Mouse (Mus musculus) adrenal gland, adult 8-10 months (tissue): Measurements from ENCODE around the gene Sdk2. TPM values are rescaled to one million over a fixed set of nuclear protein-coding genes. Genes with fewer than 3 reads are reported as not detected.

ENCODE experiments used
- DNase-seq: peaks from one replicate; pipeline ENCODE4 v3.0.0; 2022
- total RNA-seq, 4 experiments: library from RNA; stranded (reverse); gene quantifications; 2 replicates each; pipeline ENCODE4 v1.2.4; 2022

The Sdk2 gene
- total RNA-seq, 4 experiments from 2014 or later, result 1.9 to 5.5 (median 3.0) TPM

DNA sequence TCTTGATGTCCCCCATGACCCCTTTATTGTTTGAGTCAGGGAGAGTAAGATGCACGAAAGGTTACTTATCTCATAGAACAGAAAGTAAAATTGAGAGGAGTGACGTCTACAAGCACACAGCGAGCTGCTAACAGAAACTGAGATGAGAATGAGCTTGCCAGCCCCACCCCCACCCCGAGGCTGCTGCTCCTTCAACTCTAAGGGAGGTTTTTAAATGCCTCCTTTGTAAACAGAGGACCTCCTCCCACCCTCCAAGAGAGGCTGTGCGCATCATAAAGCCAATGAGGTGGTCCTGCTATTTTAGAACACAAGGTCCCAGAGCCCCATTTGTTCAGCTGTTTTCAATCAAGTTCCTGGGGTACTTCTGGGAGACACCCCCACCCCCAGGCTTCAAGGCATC, 303.4 kb downstream of the Sdk2 start:
- no peak for DNase-seq

DNA sequence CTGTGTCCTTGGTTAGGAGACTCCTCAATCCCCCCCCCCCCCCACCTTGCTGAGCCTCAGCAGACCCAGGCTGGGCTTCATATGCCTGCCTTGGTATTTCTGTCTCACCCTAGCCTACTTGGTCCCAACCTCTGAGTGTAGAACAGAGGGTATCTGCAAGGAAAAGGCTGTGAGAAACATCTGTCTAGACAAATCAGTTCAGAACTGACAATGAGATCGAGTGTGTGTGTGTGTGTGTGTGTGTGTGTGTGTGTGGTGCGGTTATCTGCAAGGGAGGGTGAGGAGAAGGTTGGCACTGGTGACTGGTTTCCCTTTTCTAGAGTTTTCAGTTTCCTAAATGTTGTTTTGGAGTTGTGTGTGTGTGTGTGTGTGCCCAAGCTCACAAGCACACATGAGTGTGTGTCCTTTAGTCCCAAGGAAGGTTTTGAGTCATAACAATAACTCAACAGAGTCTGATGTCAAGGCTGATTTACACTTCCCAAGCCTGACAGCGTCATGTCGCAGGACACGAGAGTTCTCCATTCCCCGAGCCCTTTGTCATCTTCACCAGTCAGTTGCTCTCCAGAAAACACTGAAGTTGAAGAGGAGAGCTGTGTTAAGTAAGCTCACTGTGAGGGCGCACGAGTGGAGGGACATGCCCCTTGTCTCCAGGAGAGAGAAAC, 304.6 kb downstream of the Sdk2 start:
- DNase-seq, result no peak

DNA sequence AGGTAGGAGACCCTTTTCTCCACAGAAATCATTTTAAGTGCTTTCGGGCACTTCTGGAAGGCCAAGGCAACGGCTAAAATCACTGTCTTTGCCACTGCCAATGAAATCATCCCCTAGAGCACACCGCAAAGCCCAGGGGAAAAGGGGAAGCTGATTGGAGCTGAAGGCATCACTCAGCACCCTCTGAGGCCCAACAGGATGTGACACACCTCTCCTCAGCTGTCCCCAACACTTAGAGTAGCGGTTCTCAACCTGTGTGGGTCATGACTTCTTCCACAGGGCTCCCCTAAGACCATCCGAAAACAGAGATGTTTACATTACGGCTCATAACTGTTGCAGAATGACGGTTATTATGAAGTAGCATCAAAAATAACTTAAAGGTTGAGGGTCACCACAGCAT, 305.2 kb downstream of the Sdk2 start:
- DNase-seq, result no peak

DNA sequence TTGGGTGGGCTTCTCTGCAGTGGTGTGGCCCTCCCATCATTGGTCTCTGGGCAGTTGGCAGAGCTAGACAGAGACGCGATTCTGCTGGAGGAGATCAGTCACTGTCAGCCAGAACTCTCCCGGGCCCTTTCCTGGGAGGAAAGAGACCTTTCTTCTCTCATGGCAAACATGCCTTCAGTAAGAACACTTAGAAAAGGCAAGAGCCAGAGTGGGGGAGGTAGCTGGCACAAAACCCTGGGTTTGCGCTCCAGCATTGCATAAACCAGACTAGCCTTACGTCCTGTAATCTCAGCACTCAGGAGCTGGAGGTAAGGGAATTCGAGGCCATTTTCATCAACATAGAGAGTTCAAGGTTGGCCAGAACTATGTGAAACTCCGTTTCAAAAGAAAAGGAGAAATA, 306.4 kb downstream of the Sdk2 start:
- DNase-seq, result peak; percentile 80

DNA sequence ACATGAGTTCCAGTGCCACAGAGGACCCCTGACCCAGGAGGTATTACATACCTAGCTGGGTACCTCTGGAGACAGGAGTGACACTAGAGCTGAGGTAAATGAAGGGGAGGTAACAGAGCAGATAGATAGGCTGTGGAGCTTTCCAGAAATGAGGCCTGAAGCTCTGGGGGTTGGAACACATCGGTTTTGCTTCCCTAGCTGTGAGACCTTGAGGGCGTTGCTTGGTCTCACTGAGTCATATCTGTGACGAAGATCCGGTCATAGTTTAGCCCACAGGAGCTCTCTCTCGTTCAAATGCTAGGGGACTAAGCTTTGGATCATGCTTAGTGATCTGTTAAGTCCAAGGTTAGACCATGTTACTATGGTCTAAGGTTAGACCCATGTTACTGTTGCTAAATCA, 308.0 kb downstream of the Sdk2 start:
- DNase-seq, result no peak

DNA sequence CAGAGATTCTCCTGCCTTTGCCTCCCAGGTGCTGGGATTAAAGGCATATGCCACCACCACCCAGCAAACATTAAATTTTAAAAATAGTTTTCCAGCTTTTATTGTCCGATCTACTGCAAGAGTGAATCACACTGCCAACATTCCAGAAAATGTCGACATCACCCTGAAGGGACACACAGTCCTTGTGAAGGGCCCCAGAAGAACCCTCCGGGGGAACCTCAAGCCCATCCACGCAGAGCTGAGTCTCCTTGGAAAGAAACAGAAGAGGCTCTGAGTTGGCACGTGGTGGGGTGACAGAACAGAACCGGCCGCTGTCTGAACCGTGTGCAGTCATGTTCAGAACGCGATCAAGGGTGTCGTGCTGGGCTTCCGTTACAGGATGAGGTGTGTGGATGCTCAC, 310.3 kb downstream of the Sdk2 start:
- no peak for DNase-seq

DNA sequence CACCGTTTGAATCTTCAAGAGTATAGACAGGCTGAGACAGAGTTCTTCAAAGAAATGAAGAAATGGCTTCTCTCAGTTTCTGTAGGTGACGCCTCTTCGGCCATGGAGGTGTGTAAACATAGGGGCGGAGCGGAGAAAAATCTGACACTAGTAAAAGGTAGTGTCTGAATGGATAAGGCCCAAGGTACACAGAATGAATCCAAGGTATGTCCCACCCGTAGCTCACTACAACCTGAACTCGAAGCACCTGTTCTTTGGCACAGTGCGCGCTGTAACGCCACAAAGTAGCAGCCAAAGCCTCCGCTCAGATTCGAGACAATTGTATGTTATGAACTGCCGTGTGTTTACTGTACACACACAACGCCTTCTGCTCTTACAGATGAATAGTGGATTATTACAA, 311.0 kb downstream of the Sdk2 start:
- no peak for DNase-seq

DNA sequence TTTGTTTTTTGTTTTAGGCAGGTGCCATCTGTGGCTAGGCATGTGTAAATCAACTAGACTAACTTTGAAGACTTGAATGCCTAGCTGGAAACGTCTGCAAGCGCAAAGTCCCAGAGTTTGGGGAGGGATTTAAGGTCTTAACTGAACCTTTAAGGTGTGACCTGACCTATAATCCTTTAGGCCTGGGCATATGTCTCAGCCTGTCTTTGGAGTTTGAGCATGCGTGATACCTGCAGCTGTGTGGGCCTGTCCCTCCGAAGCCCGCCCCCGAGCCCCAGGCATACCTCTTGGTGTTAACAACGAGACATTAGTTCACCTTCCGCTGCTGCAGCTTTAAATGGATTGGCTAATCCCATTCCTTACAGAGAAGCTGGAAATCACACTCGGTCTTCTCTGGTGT, 312.0 kb downstream of the Sdk2 start:
- DNase-seq, result no peak

DNA sequence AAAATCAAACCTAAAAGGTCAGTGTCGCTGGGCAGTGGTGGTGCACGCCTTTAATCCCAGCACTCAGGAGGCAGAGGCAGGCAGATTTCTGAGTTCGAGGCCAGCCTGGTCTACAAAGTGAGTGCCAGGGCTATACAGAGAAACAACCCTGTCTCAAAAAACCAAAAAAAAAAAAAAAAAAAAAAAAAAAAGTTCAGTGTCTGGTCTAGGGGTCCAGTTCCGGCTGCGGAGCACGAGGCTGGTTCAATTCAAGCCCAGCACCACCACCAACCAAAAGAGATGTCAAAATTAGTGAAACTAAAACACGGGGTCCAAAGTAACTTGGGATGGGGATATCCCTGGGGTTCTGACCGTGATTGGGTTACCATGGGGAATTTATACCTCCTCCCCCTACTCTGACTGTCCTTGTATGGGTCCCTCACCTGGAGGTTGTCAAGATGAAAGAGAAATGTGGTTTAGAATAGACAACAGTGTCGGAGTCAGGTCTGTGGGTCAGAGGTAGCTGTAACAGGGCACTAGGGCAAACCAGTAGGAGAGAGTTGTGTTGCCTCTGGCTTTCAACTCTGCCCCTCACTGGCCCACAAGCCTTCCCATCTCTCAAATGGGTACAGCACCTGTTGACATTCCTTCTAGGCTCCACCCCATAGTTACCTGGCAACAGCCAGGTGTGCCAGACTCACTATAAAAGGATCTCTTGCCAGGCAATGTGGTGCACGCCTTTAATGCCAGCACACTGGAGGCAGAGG, 314.0 kb downstream of the Sdk2 start:
- DNase-seq, result no peak

DNA sequence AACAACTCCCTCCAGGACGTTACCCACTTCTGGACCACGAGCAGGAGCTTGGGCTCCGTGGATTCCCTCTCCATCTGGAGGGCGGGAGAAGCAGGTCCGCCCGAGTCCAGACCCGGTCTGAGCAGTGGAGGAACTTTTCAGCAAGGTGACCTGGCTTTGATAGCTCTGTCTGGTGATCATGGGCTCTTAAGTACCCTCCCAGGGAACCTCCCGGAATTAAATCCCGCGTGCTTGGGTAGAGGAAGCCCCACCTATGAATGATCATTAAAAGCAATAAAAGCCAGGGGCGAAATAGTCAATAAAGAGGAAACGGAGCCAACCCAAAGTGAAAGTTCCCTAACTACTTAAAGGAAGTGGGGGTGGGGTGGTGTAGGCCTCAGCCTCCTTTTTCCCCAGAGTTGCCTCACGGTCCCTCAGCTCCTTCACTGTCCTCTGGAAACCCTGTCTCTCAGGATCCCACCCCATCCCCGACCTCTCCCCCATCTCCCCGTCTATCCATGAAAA, 314.6 kb downstream of the Sdk2 start:
- DNase-seq, result no peak

DNA sequence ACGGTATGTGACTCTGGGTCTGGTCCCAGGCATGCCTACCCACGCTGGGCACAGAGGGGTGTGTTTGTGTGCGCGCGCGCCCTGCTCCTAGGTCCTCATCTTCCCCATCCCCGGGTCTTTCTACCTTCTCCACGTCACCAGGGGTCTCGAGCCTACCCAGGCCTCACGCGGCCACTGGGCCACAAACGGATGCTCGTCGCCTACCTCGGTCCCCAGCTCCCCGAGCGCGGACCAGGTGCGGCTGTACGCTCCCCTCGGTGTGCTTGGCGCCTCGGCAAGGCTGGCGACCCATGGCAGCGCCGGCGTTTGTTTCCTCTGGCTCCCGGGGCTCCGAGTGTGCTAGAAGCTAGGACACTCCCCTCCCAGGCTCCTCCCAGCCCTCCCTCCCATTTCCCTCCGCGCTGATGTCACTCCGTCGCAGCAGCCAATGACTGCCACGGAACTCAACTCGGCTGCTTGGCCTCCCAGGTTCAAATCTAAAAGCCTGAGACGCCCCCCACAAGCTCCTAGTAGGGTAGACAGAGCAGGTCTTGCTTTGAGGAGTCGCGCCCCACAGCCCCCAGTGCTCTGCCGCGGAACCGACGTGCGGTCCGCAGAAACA, 315.3 kb downstream of the Sdk2 start, which contains the start of gene Cdc42ep4:
Gene Cdc42ep4 (minus strand): TSS at position 398 of the 601 bp plus-strand sequence.
- DNase-seq, result peak; percentile 81

DNA sequence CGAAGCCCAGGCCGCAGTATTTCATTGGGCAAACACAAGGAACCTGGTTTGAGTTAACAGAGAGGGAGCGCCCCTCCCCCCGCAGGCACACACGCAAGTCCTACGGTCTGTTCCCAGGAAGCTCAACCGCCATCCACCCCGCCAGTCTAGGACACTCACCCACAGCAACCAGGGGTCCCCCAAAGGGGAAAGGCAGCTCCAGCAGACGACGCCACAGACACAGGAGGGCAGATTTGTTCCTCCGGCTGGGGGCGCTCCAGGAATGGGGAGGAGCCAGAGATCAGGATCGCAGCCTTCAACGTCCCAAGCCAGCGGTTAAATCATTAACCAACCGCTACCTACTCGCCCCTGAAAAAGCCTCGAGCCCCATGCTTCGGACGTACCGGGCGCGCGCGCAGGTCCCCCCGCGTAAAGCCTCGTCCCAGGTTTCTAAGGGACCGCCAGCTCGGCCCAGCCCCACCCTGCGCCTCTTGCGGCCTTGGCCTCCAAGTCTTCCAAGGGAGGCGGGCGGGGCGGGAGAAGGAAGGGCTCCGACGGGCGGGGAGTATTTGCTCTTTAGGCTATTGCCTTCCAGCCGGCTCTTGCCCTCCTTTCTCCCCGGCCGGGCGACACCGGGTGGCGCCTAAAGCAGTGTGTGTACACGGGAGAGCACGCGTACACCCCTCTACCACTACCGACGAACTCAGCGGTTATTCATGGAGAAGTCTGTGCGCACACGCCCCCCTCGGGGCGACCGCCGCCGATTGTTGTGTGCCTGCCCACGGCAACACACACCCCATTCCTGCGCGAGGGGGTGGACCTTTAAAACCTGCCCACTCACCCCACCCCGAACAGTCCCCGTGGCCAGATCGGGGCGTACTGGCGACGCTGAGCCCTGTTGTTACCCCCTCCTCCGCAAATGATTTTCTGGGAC, 316.0 kb downstream of the Sdk2 start:
- peak; percentile 76 for DNase-seq

DNA sequence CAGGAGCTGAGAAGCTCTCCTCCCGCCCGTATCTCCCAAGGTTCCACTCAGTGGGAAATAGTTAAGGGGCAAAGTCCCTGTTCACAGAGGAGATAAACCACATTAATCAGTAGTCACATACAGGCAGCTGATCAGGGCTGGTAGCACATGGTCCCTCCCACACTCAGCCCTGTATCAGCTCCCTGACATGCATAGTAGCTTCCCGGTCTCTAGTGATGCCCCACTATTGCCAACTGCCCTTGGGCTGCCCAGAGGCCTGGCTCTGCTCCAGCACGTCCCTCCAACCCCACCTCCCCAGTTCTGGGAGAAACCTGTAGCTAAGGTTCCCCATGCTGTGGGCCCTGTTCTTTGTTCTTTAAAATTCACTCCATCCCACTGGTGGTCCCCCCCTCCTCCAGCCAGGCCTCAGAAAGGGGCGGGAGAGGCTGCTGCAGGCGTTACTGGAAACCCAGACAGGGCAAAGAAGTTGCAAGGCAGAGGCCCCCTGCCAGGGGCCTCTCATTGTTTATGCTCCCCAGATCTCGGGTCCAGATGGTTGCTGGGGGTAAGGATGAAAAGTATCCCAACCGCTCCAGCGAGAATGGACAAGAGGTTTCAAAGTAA, 317.0 kb downstream of the Sdk2 start:
- no peak for DNase-seq

DNA sequence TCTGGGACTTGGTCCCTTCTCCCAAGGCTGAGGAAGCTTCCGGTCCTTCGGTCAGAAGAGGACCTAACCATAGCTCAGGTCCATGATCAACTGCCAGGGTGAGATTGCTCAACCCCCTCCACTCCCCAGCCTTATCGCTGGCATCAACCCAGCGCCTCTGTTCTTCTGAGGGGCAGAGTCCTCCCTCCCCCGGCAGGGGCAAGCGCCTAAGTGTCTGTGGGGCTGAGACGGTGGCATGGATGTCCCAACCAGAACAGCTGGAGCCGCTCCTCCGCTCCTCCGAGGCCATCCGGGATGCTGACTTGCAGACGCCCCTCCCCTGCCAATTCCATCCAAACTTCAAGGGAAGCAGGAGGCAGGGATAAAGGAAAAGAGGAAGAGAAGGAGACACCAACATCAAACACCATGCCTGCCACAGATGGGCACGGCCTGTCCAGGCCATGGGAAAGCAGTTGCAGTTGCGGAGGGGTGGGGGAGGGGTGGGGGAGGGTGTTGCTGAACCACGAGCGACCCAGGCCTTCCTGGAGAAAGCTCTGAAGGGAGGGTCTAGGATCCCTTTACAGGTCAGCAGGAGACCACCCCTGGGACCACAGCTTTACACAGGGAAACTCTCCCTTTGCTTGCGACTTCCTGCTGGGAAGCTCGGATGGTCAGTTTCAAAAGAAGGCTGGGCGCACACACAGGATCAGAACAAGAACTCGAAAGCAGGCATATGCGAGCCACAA, 317.9 kb downstream of the Sdk2 start:
- peak; percentile 72 for DNase-seq

DNA sequence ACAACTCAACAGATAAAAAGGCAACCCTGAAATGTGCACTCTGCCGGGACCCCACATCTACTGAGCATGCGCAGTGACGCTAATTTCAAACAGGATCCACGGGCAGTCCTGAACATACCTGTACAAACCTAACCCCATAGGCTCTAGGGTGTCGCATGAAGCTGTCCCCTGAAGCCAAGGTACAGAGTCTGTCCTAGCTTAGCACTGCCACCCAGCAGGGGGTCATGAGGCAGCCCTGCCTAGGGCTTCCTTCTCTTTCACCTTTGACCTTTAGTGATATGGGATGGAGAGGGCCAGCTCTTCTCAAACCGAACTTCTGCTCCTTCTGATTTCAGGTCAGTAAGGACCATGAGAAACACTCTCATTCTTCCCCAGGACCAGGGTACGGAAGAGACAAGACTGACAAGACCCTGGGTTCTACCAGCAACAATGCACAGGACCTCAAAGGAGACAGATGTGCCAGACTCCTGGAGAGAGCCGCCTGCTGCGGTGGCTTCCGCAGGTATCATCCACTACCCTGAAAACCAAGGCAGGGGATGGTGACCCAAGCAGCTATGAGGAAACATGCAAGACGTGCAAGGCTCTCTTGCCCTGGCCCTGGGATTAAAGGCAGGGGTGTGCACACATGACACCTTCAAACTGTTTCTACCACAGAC, 319.0 kb downstream of the Sdk2 start:
- no peak for DNase-seq

DNA sequence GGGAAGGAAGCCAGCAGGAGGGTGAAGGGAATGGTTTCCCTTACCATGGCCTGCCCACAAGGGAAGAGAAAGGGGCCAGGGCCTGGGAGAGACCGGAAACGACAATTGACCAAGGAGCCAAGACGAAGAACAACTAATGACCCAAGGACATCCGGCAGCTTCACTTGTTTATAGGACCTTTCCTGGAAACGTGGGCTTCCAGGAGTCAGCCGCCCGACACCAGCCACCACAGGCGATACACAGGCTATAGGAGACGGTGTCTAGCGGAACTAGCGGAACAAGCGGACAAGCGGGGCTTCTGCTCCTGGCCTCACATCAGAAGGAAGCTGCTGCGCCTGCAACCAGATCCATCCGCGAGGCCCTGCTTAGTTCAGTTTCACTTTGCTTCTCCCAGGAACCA, 319.8 kb downstream of the Sdk2 start:
- DNase-seq, result no peak

DNA sequence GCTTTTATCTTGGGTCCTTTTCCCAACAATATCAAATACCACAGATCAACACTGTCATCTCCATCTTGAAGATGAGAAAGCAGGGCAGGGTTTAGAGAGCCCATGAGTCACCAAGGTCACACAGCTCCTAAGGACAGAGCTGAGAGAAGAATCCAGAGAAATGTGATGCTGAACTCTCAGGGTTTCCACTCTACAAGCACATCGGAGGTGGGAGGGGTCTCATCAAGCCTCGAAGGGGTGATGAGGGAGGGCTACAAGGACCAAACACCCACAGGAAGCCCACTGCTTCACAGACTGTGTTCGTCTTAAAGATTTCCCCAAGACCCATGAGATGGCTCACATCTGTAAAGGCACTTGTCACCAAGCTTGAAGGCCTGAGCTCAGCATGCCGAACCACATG, 320.9 kb downstream of the Sdk2 start:
- DNase-seq, result no peak

DNA sequence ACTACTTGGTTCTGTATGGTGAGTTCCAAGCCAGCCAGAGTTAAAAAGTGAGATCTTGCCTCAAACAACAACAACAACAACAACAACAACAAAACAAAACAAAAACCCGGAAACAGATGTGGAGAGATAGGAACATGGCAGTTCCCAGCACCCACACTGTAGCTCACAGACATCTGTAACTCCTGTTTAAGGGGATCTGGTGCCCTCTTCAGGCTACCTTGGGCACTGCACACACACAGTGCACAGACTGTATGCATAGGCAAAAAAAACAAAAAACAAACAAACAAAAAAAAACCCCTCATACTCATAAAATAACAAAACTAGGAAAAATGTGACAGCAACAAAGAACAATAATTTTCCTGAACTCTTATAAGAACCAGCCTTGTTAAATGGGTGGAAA, 323.8 kb downstream of the Sdk2 start:
- no peak for DNase-seq

DNA sequence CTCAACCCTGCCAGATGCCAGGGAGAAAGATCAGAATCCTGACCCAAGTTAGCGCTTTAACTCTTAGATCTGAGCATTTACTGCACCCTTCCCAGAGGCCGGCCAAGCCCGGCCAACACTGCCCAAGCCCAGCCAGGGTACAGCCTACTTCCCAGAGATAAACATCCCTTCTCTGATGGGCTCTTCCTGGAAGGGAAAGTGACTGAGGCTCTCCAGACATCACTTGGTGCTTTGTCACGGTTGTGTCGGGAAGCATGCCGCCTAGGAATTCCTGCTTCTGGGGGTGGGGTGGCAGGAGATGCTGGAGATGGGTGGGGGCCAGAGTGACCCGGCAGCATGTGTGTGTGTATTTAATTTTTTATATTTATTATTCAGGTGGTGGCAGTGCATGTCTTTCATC, 326.7 kb downstream of the Sdk2 start:
- DNase-seq, result no peak

DNA sequence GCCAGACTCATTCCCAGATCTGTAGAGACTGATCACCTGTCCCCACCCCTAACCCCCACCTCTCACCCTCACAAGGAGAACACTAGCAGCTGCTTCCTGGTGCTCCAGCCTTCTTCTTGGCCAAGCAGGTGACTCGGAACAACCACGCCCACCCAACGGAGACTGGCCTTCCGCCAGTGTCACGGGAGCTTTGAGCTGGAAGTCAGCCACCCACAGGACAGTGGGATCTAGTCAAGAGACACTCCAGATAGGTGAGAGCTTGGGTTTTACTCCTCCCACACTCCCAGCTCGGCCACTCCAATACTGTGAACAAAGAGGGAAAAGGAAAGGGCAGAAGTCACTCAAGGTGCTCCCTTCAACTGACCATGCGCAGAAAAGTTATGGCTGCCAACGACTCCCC, 327.6 kb downstream of the Sdk2 start:
- no peak for DNase-seq

DNA sequence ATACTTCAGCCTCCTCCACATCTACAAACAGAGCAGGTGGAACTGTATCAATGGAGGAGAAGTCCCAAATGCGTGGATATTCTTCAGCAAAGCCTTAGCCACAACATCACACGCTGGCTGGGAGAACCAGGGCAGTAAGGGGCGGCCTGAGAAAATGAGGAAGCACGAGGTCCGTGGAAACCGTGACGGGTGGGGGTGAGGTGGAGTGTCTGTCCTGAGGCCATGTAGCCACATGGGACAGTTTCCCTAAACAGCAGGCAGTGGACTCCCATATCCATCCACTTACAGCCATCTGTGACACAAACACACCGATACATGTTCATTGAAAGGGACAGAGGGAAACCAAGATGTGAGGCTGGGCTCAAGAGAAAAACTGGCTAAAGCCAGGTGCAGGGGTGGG, 328.9 kb downstream of the Sdk2 start:
- DNase-seq, result no peak
